Mouse (Mus musculus) kidney, embryonic 16.5 days (tissue): ENCODE measurements around the gene Cdkal1. TPM values are rescaled to one million over a fixed set of nuclear protein-coding genes. Genes with fewer than 3 reads are reported as not detected.

Source experiments
- ATAC-seq: fragments of 200-750 bp; cut with Nextera tagmentation; 2 replicates; pipeline ENCODE4 v1.8.0; 2017; ENCODE audit warnings: moderate TSS enrichment; ENCODE audit not compliant: low FRiP score, low TSS enrichment
- H3K27ac ChIP-seq: fragments of 300-500 bp; sonication (generic); 2 replicates; pipeline ENCODE4 v1.5.1; 2014; ENCODE audit warnings: low read length
- H3K27me3 ChIP-seq: fragments of 300-500 bp; sonication (generic); 2 replicates; pipeline ENCODE4 v1.6.1; 2014; ENCODE audit warnings: low read length, control low read depth, mixed read lengths; ENCODE audit not compliant: insufficient read depth
- H3K36me3 ChIP-seq: fragments of 300-500 bp; sonication (generic); 2 replicates; pipeline ENCODE4 v1.6.1; 2014; ENCODE audit warnings: low read length, control low read depth, mixed read lengths; ENCODE audit not compliant: insufficient read depth
- H3K4me1 ChIP-seq: fragments of 300-500 bp; sonication (generic); 2 replicates; pipeline ENCODE4 v1.6.1; 2014; ENCODE audit warnings: low read length, control low read depth, mixed read lengths; ENCODE audit not compliant: insufficient read depth
- H3K4me2 ChIP-seq: fragments of 300-500 bp; sonication (generic); replicated peaks from 2 replicates; pipeline ENCODE4 v1.6.1; 2014; ENCODE audit warnings: low read depth, low read length
- H3K4me3 ChIP-seq: fragments of 300-500 bp; sonication (generic); 2 replicates; pipeline ENCODE4 v1.5.1; 2014; ENCODE audit warnings: mild to moderate bottlenecking, low read length
- H3K9ac ChIP-seq: fragments of 300-500 bp; sonication (generic); replicated peaks from 2 replicates; pipeline ENCODE4 v1.6.1; 2014; ENCODE audit warnings: low read length
- H3K9me3 ChIP-seq: fragments of 300-500 bp; sonication (generic); 2 replicates; pipeline ENCODE4 v1.6.1; 2016; ENCODE audit warnings: low read length, control low read depth
- WGBS: fragments of 180-500 bp; shearing (Covaris S2); extraction: QIAGEN DNeasy Blood & Tissue Kit; methylation state at CpG from one replicate; pipeline ENCODE4 v1.1.7; 2014; 5-methylcytosine and 5-hydroxymethylcytosine counted together
- polyA plus RNA-seq: library from polyadenylated mRNA; unstranded; fragments of >200 nt; fragmentation: Nextera tagmentation; extraction: Ambion mirVana; gene quantifications from 2 replicates; pipeline ENCODE4 v1.2.1, GENCODE M21; 2015

The Cdkal1 gene
- polyA plus RNA-seq, 1 experiment from 2014 or later, result 31.3 TPM

DNA sequence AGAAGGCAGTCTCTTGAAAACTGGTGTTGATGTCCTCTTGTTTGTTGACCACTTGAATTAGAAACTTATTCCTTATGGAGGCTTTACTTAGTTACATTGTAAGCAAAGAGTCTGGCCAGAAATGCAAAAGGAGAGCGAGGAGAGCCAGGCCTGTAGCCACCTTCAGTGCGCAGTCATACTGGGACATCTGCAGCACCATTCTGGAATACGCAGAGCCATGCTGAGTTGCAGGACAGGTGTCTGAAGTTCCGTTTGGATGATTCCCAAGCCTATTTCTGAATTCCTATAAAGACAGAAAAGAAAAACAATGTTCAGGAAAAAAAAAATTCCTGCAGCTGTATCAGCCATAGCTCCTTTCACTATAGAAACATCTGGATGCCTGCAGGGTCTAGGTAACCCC is 529.5 kb downstream of the Cdkal1 start:
- Histone ChIP-seq H3K4me1 (no peaks in the 10 kb centered on the region), H3K27me3 (no peaks in the 10 kb centered on the region), H3K27ac (no peak overlapping the region), H3K36me3 (peaks cover 4% of the 10 kb centered on the region; the same call in 1 of the 2 replicates), H3K4me3 (no peak overlapping the region), H3K4me2 (no peak overlapping the region), H3K9me3 (no peaks in the 10 kb centered on the region), H3K9ac (no peak overlapping the region)
- 85% methylated on average over 4 of the region's 4 CpGs for WGBS
- no peak for ATAC-seq

DNA sequence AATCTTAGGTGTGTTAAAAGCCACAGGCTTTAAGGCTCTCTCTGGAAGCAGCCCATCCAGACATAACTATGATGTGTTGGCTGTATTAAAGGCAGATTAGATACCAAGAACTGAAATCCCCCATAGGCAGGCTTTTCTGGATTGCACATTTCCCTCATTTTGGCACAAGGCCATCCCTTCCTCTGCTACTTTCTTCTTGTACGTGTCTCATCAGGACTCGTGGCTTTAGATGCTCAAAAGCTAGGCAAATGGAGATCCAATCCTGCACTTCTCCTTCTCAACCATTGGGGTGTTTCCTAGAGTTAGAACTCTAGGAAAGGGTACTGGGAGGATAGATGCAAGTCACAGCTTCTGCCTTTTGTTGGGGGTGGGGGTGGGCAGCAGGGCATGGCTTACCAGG is 535.1 kb downstream of the Cdkal1 start:
- Histone ChIP-seq H3K4me2 (no peak overlapping the region), H3K4me1 (no peaks in the 10 kb centered on the region), H3K4me3 (no peak overlapping the region), H3K27me3 (no peaks in the 10 kb centered on the region), H3K27ac (no peak overlapping the region), H3K9ac (no peak overlapping the region), H3K9me3 (no peaks in the 10 kb centered on the region), H3K36me3 (peaks cover 4% of the 10 kb centered on the region; the same call in 1 of the 2 replicates)
- 53% methylated on average over 2 of the region's 2 CpGs for WGBS
- no peak for ATAC-seq

DNA sequence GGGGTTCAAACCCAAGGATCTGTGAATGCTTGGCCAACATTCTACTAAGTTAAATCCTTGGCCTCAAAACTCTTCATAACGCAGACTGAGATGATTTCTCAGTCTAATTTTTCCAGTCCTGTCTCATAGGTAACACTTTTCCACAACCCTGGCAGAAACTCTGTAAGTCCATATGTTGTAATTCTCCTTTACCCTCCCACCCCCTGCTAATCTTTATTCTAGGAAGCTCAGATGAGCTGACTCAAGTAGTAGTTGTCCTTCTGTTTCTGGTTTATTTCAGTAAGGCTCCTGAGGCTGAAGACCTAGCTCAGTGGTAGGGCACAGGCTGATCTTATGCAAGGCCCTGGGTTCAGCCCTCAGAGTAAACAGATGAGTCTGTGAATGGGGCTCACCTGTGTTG is 537.8 kb downstream of the Cdkal1 start:
- Histone ChIP-seq H3K9ac (no peak overlapping the region), H3K4me2 (no peak overlapping the region), H3K9me3 (no peaks in the 10 kb centered on the region), H3K27me3 (no peaks in the 10 kb centered on the region), H3K36me3 (no peaks in the 10 kb centered on the region), H3K27ac (no peak overlapping the region), H3K4me1 (no peaks in the 10 kb centered on the region), H3K4me3 (no peak overlapping the region)
- WGBS, result 91% methylated on average over 1 of the region's 1 CpGs
- ATAC-seq, result no peak

DNA sequence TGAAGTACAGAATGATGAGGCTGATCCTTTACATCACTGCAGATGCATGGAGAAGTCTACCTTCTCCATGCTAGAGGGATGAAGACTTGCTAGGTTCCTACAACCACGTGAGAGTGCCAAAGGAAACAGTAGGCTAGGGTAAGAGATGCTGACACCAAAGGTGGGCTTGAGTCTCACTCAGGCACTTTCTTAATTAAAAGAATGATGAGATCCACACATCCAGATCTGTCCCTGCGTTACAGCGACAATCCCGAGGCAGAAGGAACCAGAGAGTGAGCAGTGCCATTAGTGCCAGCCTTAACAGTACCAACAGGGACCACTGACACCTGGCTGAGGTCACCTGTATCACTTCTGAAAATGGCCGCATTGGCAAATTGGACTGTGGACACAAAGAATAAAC is 539.2 kb downstream of the Cdkal1 start:
- no peaks in the 10 kb centered on the region for H3K4me1 ChIP-seq
- 94% methylated on average over 5 of the region's 5 CpGs for WGBS
- H3K27me3 ChIP-seq, result no peaks in the 10 kb centered on the region

DNA sequence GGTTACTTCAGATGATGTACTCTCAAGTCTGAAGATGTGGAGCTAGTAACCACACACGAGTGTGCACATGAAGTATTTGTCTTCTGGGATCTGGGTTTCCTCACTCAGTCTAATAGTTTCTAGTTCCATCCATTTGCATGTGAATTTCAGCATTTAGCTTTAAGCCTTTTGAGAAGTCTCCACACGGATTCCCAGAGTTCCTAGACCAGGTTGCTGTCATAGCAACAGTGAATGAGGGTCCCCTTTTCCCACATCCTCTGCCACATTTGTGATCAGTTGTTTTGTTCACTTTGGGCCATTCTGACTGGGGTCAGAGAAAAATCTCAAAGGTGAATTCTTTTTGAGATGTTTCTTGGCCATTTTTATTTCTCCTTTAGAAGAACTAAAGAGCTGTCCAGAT is 543.4 kb downstream of the Cdkal1 start:
- no peaks in the 10 kb centered on the region for H3K9me3 ChIP-seq
- no peak overlapping the region for H3K4me3 ChIP-seq
- no peaks in the 10 kb centered on the region for H3K36me3 ChIP-seq
- no peak overlapping the region for H3K27ac ChIP-seq
- H3K4me1 ChIP-seq, result no peaks in the 10 kb centered on the region
- H3K9ac ChIP-seq, result no peak overlapping the region
- no peaks in the 10 kb centered on the region for H3K27me3 ChIP-seq
- ATAC-seq, result no peak
- WGBS, result 80% methylated on average over 2 of the region's 2 CpGs
- H3K4me2 ChIP-seq, result no peak overlapping the region

More for the DNA sequence above, 539.2 kb downstream of the Cdkal1 start:
- H3K4me2 ChIP-seq, result no peak overlapping the region
- ATAC-seq, result no peak
- no peaks in the 10 kb centered on the region for H3K36me3 ChIP-seq
- H3K4me3 ChIP-seq, result no peak overlapping the region
- no peak overlapping the region for H3K9ac ChIP-seq
- no peak overlapping the region for H3K27ac ChIP-seq
- no peaks in the 10 kb centered on the region for H3K9me3 ChIP-seq

DNA sequence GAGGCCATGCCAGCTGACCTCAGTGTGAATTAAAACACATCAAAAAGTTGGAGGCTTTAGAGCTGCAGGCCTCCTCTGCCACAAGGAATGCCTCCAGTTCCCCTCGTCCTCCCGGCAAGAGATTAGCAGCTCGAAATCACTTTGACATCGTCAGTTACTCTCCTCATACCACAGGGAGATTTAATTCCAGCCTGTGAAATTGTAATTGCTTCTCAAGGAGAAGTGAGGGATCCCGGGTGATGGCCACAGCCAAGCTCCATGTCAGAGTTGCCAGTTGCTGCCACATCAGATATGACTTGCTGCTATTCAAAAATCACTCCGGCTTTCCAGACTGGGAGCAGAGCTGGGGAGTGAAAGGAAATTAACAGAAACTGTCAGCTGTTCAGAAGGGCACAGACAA is 548.1 kb downstream of the Cdkal1 start:
- Histone ChIP-seq H3K4me3 (no peak overlapping the region), H3K4me1 (no peaks in the 10 kb centered on the region), H3K36me3 (no peaks in the 10 kb centered on the region), H3K4me2 (no peak overlapping the region), H3K9ac (no peak overlapping the region), H3K9me3 (no peaks in the 10 kb centered on the region), H3K27ac (no peak overlapping the region), H3K27me3 (no peaks in the 10 kb centered on the region)
- 29% methylated on average over 6 of the region's 6 CpGs for WGBS
- 0 out of 2 replicates have a peak, but pooled peaks have one; percentile 6 for ATAC-seq

DNA sequence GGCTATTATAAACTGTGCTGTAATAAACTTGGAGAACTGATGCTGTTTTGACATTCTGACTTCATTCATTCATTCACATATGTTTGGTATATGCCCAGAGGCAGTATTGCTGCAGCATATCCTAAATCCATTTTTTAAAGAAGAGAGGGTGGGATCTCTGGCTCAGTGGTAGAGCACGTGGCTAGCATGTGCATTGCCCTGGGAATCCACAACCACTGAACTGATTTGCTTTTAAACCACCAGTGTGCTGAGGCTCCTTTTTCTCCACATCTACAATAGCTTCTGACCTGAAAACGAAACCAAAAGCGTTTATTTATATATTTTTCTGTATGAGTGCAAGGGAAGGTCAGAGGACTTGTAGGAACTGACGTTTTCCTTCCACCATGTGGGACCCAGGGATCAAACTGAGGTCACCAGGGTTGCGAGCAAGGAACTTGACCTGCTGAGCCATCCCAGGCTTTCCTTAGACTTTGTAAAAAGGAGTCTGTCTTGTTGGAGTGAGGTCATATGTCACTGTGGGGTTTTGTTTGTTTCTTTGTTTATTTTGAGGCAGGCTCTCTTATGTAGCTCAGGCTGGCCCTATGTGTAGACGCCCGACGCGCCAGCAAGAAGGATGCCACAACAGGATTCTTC is 562.8 kb downstream of the Cdkal1 start:
- no peak overlapping the region for H3K4me3 ChIP-seq
- H3K9ac ChIP-seq, result no peak overlapping the region
- H3K36me3 ChIP-seq, result no peaks in the 10 kb centered on the region
- ATAC-seq, result no peak
- 78% methylated on average over 9 of the region's 9 CpGs for WGBS
- H3K9me3 ChIP-seq, result 0 out of 2 replicates have a peak, but pooled peaks cover under 1% of the 10 kb centered on the region
- no peaks in the 10 kb centered on the region for H3K4me1 ChIP-seq
- no peaks in the 10 kb centered on the region for H3K27me3 ChIP-seq
- no peak overlapping the region for H3K27ac ChIP-seq
- no peak overlapping the region for H3K4me2 ChIP-seq

DNA sequence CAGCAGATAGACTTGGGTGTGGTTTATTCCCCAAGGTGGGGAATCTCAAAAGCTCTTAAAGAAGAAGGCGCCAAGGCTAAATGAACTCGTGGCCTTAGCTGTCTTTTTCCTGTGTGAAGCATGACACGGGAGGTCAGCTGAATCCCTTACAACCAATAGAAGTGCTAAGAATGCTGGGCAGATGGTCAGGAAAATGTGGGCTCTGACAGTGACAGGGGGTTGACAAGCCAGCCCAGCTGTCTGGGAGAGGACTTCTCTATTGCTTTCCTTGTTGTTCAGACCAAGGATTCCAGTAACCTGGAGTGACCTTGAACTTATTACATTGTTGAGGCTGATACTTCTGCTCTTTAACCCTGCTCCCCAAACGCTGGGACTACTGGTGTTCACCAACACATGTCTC is 564.9 kb downstream of the Cdkal1 start:
- no peak for ATAC-seq
- WGBS, result 56% methylated on average over 4 of the region's 4 CpGs
- Histone ChIP-seq H3K4me2 (no peak overlapping the region), H3K27ac (no peak overlapping the region), H3K9me3 (no peaks in the 10 kb centered on the region), H3K36me3 (no peaks in the 10 kb centered on the region), H3K9ac (no peak overlapping the region), H3K4me3 (no peak overlapping the region), H3K27me3 (no peaks in the 10 kb centered on the region), H3K4me1 (no peaks in the 10 kb centered on the region; the same call in 1 of the 2 replicates)

DNA sequence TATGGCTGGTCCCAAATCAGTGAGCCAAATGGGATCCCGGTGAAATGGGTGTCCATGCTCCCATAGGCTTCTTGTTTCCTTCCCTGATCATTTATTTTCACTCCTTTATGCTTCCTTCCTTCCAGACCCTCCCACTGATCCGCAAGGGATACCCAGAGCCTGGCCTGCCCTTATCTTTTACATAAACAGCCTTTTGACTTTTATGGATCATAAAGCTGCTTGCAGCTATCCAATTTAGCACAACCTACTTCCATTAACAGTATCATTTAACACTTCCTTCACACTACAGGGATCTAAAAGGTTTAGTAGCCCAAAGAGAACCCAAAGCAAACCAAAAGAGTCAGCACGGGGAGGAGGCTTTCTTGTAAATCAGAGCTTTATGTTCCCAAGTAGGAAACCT is 570.4 kb downstream of the Cdkal1 start:
- H3K4me3 ChIP-seq, result no peak overlapping the region
- peaks cover 3% of the 10 kb centered on the region for H3K4me1 ChIP-seq
- H3K9me3 ChIP-seq, result no peaks in the 10 kb centered on the region
- no peak overlapping the region; the same call in 1 of the 2 replicates for H3K27ac ChIP-seq
- no peaks in the 10 kb centered on the region for H3K36me3 ChIP-seq
- peak; percentile 85 for ATAC-seq
- no peak overlapping the region for H3K9ac ChIP-seq
- no peaks in the 10 kb centered on the region for H3K27me3 ChIP-seq
- WGBS, result 13% methylated on average over 3 of the region's 3 CpGs
- H3K4me2 ChIP-seq, result no peak overlapping the region

DNA sequence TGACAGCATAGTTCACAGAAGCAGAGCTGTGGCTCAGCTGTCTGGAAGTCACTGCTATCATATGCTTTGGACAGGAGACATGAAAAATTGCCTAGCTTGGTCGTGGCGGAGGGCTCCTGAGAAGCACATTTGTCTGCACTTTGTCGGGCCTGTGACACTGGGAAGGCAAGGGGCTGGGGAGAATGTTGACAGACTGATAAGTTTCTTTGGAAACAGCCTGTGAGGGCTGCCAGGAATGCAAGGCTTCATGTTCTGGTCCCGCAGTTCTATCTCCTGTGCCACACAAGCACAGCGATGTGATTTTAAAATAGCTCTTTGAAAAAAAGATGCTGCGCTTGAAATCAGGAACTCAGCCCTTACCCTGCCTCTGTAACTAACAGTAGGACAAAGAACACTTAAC is 573.9 kb downstream of the Cdkal1 start:
- no peak for ATAC-seq
- WGBS, result 59% methylated on average over 6 of the region's 6 CpGs
- H3K9me3 ChIP-seq, result no peaks in the 10 kb centered on the region

More for the DNA sequence above, 573.9 kb downstream of the Cdkal1 start:
- no peak overlapping the region for H3K4me2 ChIP-seq
- H3K9ac ChIP-seq, result no peak overlapping the region
- H3K4me3 ChIP-seq, result no peak overlapping the region
- H3K27ac ChIP-seq, result no peak overlapping the region
- H3K4me1 ChIP-seq, result peaks cover 11% of the 10 kb centered on the region
- no peaks in the 10 kb centered on the region for H3K27me3 ChIP-seq
- H3K36me3 ChIP-seq, result no peaks in the 10 kb centered on the region
